Mouse (Mus musculus): ENCODE measurements at regions not wholly inside any gene's neighbourhood (a gene's known extent, or its start where the extent isn't known, plus 50 kb on each side); places are given as distances from the start of the nearest gene placed in this dataset.
A peak's percentile ranks its signal among the peaks of the same experiment; 100 is the strongest.

- DNase-seq (ENCODE audit: low read depth): peak; percentile 29
Measured at GRCm38 (mm10) chr6:69516226-69516625, 1275.8 kb downstream of the Rpia start.

- no peak for DNase-seq (ENCODE audit: low read depth)
Measured at GRCm38 (mm10) chr6:69507995-69508394, 1284.0 kb downstream of the Rpia start.

GRCm38 (mm10) chr6:69500056-69500455, 1292.0 kb downstream of the Rpia start:
- peak; percentile 8 for DNase-seq (ENCODE audit: low read depth)
